ENCODE assay signal across 19 mouse cellular contexts in genomic region chr9:21925506-21925905, GRCm38 (mm10). TPM values are rescaled to one million over a fixed set of nuclear protein-coding genes. Genes with fewer than 3 reads are reported as not detected.
DNase-seq lines count a peak whose midpoint lies in the region; ATAC-seq and TF ChIP-seq lines count a peak whose summit lies in the region.
"Had no signal": no experiment of that assay in that cellular context is flagged by ENCODE, and none has a peak within 500 bp of the region (broad histone marks: within the 10 kb centered on the region; RNA-seq: fewer than 3 reads in every experiment).

No protein-coding gene starts in this region.

- H3K4me2 ChIP-seq in intestine, embryonic 15.5 days (replicated peaks) = 0 out of 2 replicates have a peak overlapping the region, but pooled peaks have one; percentile 72
- no peak overlapping the region for H3K4me2 ChIP-seq in intestine, postnatal 0 days (replicated peaks; ENCODE audit: low read depth)
- H3K4me2 ChIP-seq in liver, embryonic 15.5 days = peak overlapping the region; percentile 60; the same call in 1 of the 2 replicates
- no peak overlapping the region for H3K4me2 ChIP-seq in liver, embryonic 12.5 days
- peak overlapping the region; percentile 63 for H3K4me2 ChIP-seq in liver, embryonic 16.5 days (ENCODE audit: low read depth, low read length)
- H3K4me2 ChIP-seq in myocyte (ENCODE audit: low read depth) = peak overlapping the region; percentile 90

- 100% methylated on average over 1 of the region's 1 CpGs for WGBS in intestine, embryonic 15.5 days
- 97% methylated on average over 1 of the region's 1 CpGs for WGBS in intestine, postnatal 0 days
- 71% methylated on average over 1 of the region's 1 CpGs for WGBS in liver, embryonic 15.5 days (ENCODE audit: insufficient replicate concordance)
- 85% methylated on average over 1 of the region's 1 CpGs for WGBS in liver, embryonic 12.5 days (ENCODE audit: insufficient replicate concordance)
- 79% methylated on average over 1 of the region's 1 CpGs for WGBS in liver, embryonic 16.5 days (ENCODE audit: insufficient replicate concordance)

- no peak overlapping the region for H3K4me3 ChIP-seq in intestine, embryonic 15.5 days (replicated peaks)
- H3K4me3 ChIP-seq in intestine, postnatal 0 days (ENCODE audit: low read depth, low read length) = no peak overlapping the region
- H3K4me3 ChIP-seq in liver, embryonic 15.5 days (replicated peaks) = 0 out of 2 replicates have a peak overlapping the region, but pooled peaks have one; percentile 48
- no peak overlapping the region for H3K4me3 ChIP-seq in liver, embryonic 12.5 days
- H3K4me3 ChIP-seq in liver, embryonic 16.5 days (ENCODE audit: low read depth, low read length) = no peak overlapping the region
- no peak overlapping the region for H3K4me3 ChIP-seq in myocyte

- H3K4me1 ChIP-seq in intestine, embryonic 15.5 days (replicated peaks) = peaks cover 13% of the 10 kb centered on the region; the same call in 1 of the 2 replicates
- H3K4me1 ChIP-seq in intestine, postnatal 0 days (replicated peaks; ENCODE audit: control insufficient read depth, insufficient read depth, low read length) = peaks cover 5% of the 10 kb centered on the region; the same call in 1 of the 2 replicates
- H3K4me1 ChIP-seq in liver, embryonic 15.5 days (replicated peaks) = peaks cover 42% of the 10 kb centered on the region
- peaks cover 38% of the 10 kb centered on the region for H3K4me1 ChIP-seq in liver, embryonic 12.5 days
- peaks cover 18% of the 10 kb centered on the region for H3K4me1 ChIP-seq in liver, embryonic 16.5 days (ENCODE audit: control insufficient read depth, low read depth, low read length)

- H3ac ChIP-seq in myocyte (ENCODE audit: control insufficient read depth, insufficient read length) = no peak overlapping the region

- H3K27ac ChIP-seq in intestine, embryonic 15.5 days = no peak overlapping the region
- no peak overlapping the region for H3K27ac ChIP-seq in intestine, postnatal 0 days (ENCODE audit: low read depth, low read length)
- H3K27ac ChIP-seq in liver, embryonic 15.5 days (replicated peaks) = peak overlapping the region; percentile 31; the same call in 1 of the 2 replicates
- no peak overlapping the region for H3K27ac ChIP-seq in liver, embryonic 12.5 days
- no peak overlapping the region for H3K27ac ChIP-seq in liver, embryonic 16.5 days (ENCODE audit: low read length)
- H3K27ac ChIP-seq: forebrain, embryonic 10.5 days; heart, embryonic 15.5 days; hindbrain, embryonic 10.5 days; hindbrain, embryonic 13.5 days had no signal

- DNase-seq in kidney, adult 9 months = no peak
- DNase-seq: cerebellum, adult 9-10 months; cerebellum, postnatal 14 days; gastrocnemius, postnatal 25 days; heart, postnatal 36 days had no signal

- H3K9me3 ChIP-seq in intestine, embryonic 15.5 days = no peaks in the 10 kb centered on the region
- H3K9me3 ChIP-seq in intestine, postnatal 0 days (ENCODE audit: control insufficient read depth) = no peaks in the 10 kb centered on the region
- H3K9me3 ChIP-seq in liver, embryonic 15.5 days (replicated peaks) = no peaks in the 10 kb centered on the region
- H3K9me3 ChIP-seq in liver, embryonic 12.5 days (replicated peaks) = no peaks in the 10 kb centered on the region
- no peaks in the 10 kb centered on the region for H3K9me3 ChIP-seq in liver, embryonic 16.5 days (replicated peaks; ENCODE audit: control insufficient read depth, low read length)
- H3K9me3 ChIP-seq: forebrain, embryonic 10.5 days; heart, embryonic 12.5 days; heart, embryonic 15.5 days; hindbrain, embryonic 10.5 days; hindbrain, embryonic 13.5 days had no signal

- no peak for TF ChIP-seq CTCF in intestine, postnatal 0 days (IDR thresholded peaks at IDR 0.05; ENCODE audit: low read depth)

- no peak for ATAC-seq in intestine, embryonic 15.5 days
- ATAC-seq in intestine, postnatal 0 days = no peak
- ATAC-seq in liver, embryonic 15.5 days (ENCODE audit: insufficient read depth) = no peak
- ATAC-seq in liver, embryonic 12.5 days = no peak
- no peak for ATAC-seq in liver, embryonic 16.5 days (ENCODE audit: low read depth)
- no peak for ATAC-seq in megakaryocyte-erythroid progenitor cell, adult 5-6 weeks (replicated peaks; ENCODE audit: low FRiP score, low TSS enrichment, poor library complexity, severe bottlenecking)
- ATAC-seq: forebrain, embryonic 14.5 days; Patski had no signal

- H3K9ac ChIP-seq in intestine, embryonic 15.5 days = no peak overlapping the region
- no peak overlapping the region for H3K9ac ChIP-seq in intestine, postnatal 0 days (ENCODE audit: low read depth, low read length)
- H3K9ac ChIP-seq in liver, embryonic 15.5 days = no peak overlapping the region
- no peak overlapping the region for H3K9ac ChIP-seq in liver, embryonic 12.5 days
- H3K9ac ChIP-seq in liver, embryonic 16.5 days (ENCODE audit: low read depth, low read length) = no peak overlapping the region

- H3K36me3 ChIP-seq in intestine, embryonic 15.5 days = no peaks in the 10 kb centered on the region
- H3K36me3 ChIP-seq in intestine, postnatal 0 days (ENCODE audit: control insufficient read depth, insufficient read depth) = no peaks in the 10 kb centered on the region; the same call in 1 of the 2 replicates
- H3K36me3 ChIP-seq in liver, embryonic 15.5 days (replicated peaks) = peaks cover 6% of the 10 kb centered on the region
- H3K36me3 ChIP-seq in liver, embryonic 12.5 days = peaks cover 9% of the 10 kb centered on the region
- H3K36me3 ChIP-seq in liver, embryonic 16.5 days (ENCODE audit: control insufficient read depth, insufficient read depth) = no peaks in the 10 kb centered on the region; the same call in 1 of the 2 replicates
- H3K36me3 ChIP-seq in myocyte (ENCODE audit: control insufficient read depth, insufficient read depth) = no peaks in the 10 kb centered on the region
- H3K36me3 ChIP-seq: heart, embryonic 12.5 days; heart, embryonic 15.5 days had no signal

- TF ChIP-seq POLR2A in myocyte (IDR thresholded peaks at IDR 0.05; ENCODE audit: insufficient read length, low read depth) = no peak

- no peaks in the 10 kb centered on the region for H3K79me2 ChIP-seq in myocyte (ENCODE audit: control insufficient read depth, insufficient read depth)

- no peaks in the 10 kb centered on the region for H3K27me3 ChIP-seq in intestine, embryonic 15.5 days (replicated peaks)
- no peaks in the 10 kb centered on the region for H3K27me3 ChIP-seq in intestine, postnatal 0 days (replicated peaks; ENCODE audit: control insufficient read depth, insufficient read depth, low read length)
- H3K27me3 ChIP-seq in liver, embryonic 15.5 days = no peaks in the 10 kb centered on the region
- 0 out of 2 replicates have a peak, but pooled peaks cover 3% of the 10 kb centered on the region for H3K27me3 ChIP-seq in liver, embryonic 12.5 days (replicated peaks)
- no peaks in the 10 kb centered on the region for H3K27me3 ChIP-seq in liver, embryonic 16.5 days (ENCODE audit: control insufficient read depth, insufficient read depth, low read depth, low read length)
- no peaks in the 10 kb centered on the region for H3K27me3 ChIP-seq in myocyte (ENCODE audit: control insufficient read depth, insufficient read depth, insufficient read length)
- H3K27me3 ChIP-seq: heart, embryonic 12.5 days; heart, embryonic 15.5 days; hindbrain, embryonic 13.5 days; Patski had no signal

RNA-seq across cellular contexts. Expression of gene Ccdc159, which starts 1.8 kb away (rescaled TPM):
- polyA plus RNA-seq in intestine, embryonic 15.5 days (2015; fragmentation: Nextera tagmentation; extraction: Ambion mirVana) = 3.1 and 4.2 TPM in 2 replicates
- polyA plus RNA-seq in intestine, postnatal 0 days (2015; fragmentation: Nextera tagmentation; extraction: Ambion mirVana) = 0.63 and 0.99 TPM in 2 replicates
- polyA plus RNA-seq in liver, embryonic 15.5 days (2015; fragmentation: Nextera tagmentation; extraction: Ambion mirVana) = 0.99 and 1.5 TPM in 2 replicates
- polyA plus RNA-seq in liver, embryonic 12.5 days (2016; fragmentation: Nextera tagmentation; extraction: Ambion mirVana) = 1.3 and 2.2 TPM in 2 replicates
- 1.3 and 1.6 TPM in 2 replicates for polyA plus RNA-seq in liver, embryonic 16.5 days (2015; fragmentation: Nextera tagmentation; extraction: Ambion mirVana)
- polyA plus RNA-seq in myocyte (2012; fragmentation: generic; extraction: Trizol) = 2.5 TPM
- not detected in 2 replicates for total RNA-seq in megakaryocyte-erythroid progenitor cell, adult 5-6 weeks (2014; fragmentation: Nextera tagmentation)
- 0.46 TPM in 1 of 2 replicates, not detected in the other for total RNA-seq in megakaryocyte-erythroid progenitor cell, adult 5-6 weeks (2017)

RNA-seq across cellular contexts. Expression of gene Tmem205, which starts 1.9 kb away (rescaled TPM):
- 71.7 and 81.7 TPM in 2 replicates for polyA plus RNA-seq in intestine, embryonic 15.5 days (2015; fragmentation: Nextera tagmentation; extraction: Ambion mirVana)
- polyA plus RNA-seq in intestine, postnatal 0 days (2015; fragmentation: Nextera tagmentation; extraction: Ambion mirVana) = 83.1 and 88.2 TPM in 2 replicates
- polyA plus RNA-seq in liver, embryonic 15.5 days (2015; fragmentation: Nextera tagmentation; extraction: Ambion mirVana) = 137 and 160 TPM in 2 replicates
- polyA plus RNA-seq in liver, embryonic 12.5 days (2016; fragmentation: Nextera tagmentation; extraction: Ambion mirVana) = 39.9 and 41.8 TPM in 2 replicates
- 172 and 194 TPM in 2 replicates for polyA plus RNA-seq in liver, embryonic 16.5 days (2015; fragmentation: Nextera tagmentation; extraction: Ambion mirVana)
- 55.1 TPM for polyA plus RNA-seq in myocyte (2012; fragmentation: generic; extraction: Trizol)
- 9.1 and 11.4 TPM in 2 replicates for total RNA-seq in megakaryocyte-erythroid progenitor cell, adult 5-6 weeks (2014; fragmentation: Nextera tagmentation)
- 4.1 and 8.5 TPM in 2 replicates for total RNA-seq in megakaryocyte-erythroid progenitor cell, adult 5-6 weeks (2017)

RNA-seq across cellular contexts. Expression of gene Rab3d, which starts 7.5 kb away (rescaled TPM):
- polyA plus RNA-seq in intestine, embryonic 15.5 days (2015; fragmentation: Nextera tagmentation; extraction: Ambion mirVana) = 34.6 and 41.9 TPM in 2 replicates
- polyA plus RNA-seq in intestine, postnatal 0 days (2015; fragmentation: Nextera tagmentation; extraction: Ambion mirVana) = 19.9 and 20.3 TPM in 2 replicates
- 12.0 and 13.1 TPM in 2 replicates for polyA plus RNA-seq in liver, embryonic 15.5 days (2015; fragmentation: Nextera tagmentation; extraction: Ambion mirVana)
- polyA plus RNA-seq in liver, embryonic 12.5 days (2016; fragmentation: Nextera tagmentation; extraction: Ambion mirVana) = 6.5 TPM in 2 replicates
- polyA plus RNA-seq in liver, embryonic 16.5 days (2015; fragmentation: Nextera tagmentation; extraction: Ambion mirVana) = 12.9 and 13.9 TPM in 2 replicates
- 24.1 TPM for polyA plus RNA-seq in myocyte (2012; fragmentation: generic; extraction: Trizol)
- 4.9 and 8.7 TPM in 2 replicates for total RNA-seq in megakaryocyte-erythroid progenitor cell, adult 5-6 weeks (2014; fragmentation: Nextera tagmentation)
- total RNA-seq in megakaryocyte-erythroid progenitor cell, adult 5-6 weeks (2017) = 8.1 and 8.6 TPM in 2 replicates

RNA-seq across cellular contexts. Expression of gene Plppr2, which starts 11.3 kb away (rescaled TPM):
- polyA plus RNA-seq in intestine, embryonic 15.5 days (2015; fragmentation: Nextera tagmentation; extraction: Ambion mirVana) = 6.9 and 7.0 TPM in 2 replicates
- polyA plus RNA-seq in intestine, postnatal 0 days (2015; fragmentation: Nextera tagmentation; extraction: Ambion mirVana) = 2.9 and 3.2 TPM in 2 replicates
- polyA plus RNA-seq in liver, embryonic 15.5 days (2015; fragmentation: Nextera tagmentation; extraction: Ambion mirVana) = 1.2 and 1.5 TPM in 2 replicates
- polyA plus RNA-seq in liver, embryonic 12.5 days (2016; fragmentation: Nextera tagmentation; extraction: Ambion mirVana) = 2.3 and 3.1 TPM in 2 replicates
- polyA plus RNA-seq in liver, embryonic 16.5 days (2015; fragmentation: Nextera tagmentation; extraction: Ambion mirVana) = 0.96 and 1.4 TPM in 2 replicates
- polyA plus RNA-seq in myocyte (2012; fragmentation: generic; extraction: Trizol) = 21.5 TPM
- total RNA-seq in megakaryocyte-erythroid progenitor cell, adult 5-6 weeks (2014; fragmentation: Nextera tagmentation) = not detected in 2 replicates
- not detected in 2 replicates for total RNA-seq in megakaryocyte-erythroid progenitor cell, adult 5-6 weeks (2017)

RNA-seq across cellular contexts. Expression of gene Swsap1, which starts 30.0 kb away (rescaled TPM):
- 5.2 and 5.7 TPM in 2 replicates for polyA plus RNA-seq in intestine, embryonic 15.5 days (2015; fragmentation: Nextera tagmentation; extraction: Ambion mirVana)
- 4.6 and 4.8 TPM in 2 replicates for polyA plus RNA-seq in intestine, postnatal 0 days (2015; fragmentation: Nextera tagmentation; extraction: Ambion mirVana)
- 2.2 and 2.5 TPM in 2 replicates for polyA plus RNA-seq in liver, embryonic 15.5 days (2015; fragmentation: Nextera tagmentation; extraction: Ambion mirVana)
- 2.8 and 3.0 TPM in 2 replicates for polyA plus RNA-seq in liver, embryonic 12.5 days (2016; fragmentation: Nextera tagmentation; extraction: Ambion mirVana)
- polyA plus RNA-seq in liver, embryonic 16.5 days (2015; fragmentation: Nextera tagmentation; extraction: Ambion mirVana) = 2.1 and 2.3 TPM in 2 replicates
- 8.9 TPM for polyA plus RNA-seq in myocyte (2012; fragmentation: generic; extraction: Trizol)
- total RNA-seq in megakaryocyte-erythroid progenitor cell, adult 5-6 weeks (2014; fragmentation: Nextera tagmentation) = 4.1 and 9.1 TPM in 2 replicates
- 1.2 and 4.8 TPM in 2 replicates for total RNA-seq in megakaryocyte-erythroid progenitor cell, adult 5-6 weeks (2017)

Comparison
In these comparisons a context has a peak if more than half of its experiments do, and no peak if none do; other contexts are left out.
1. H3K4me2 ChIP-seq: peak in intestine, embryonic 15.5 days (single experiment), liver, embryonic 15.5 days (single experiment), liver, embryonic 16.5 days (single experiment) and myocyte (single experiment); none in intestine, postnatal 0 days (single experiment) and liver, embryonic 12.5 days (single experiment).